Mouse (Mus musculus) G1E (cell line): Measurements from ENCODE around the gene Ccm2.

Source experiments
- CTCF ChIP-seq: IDR thresholded peaks from 2 replicates; pipeline ENCODE4 v1.5.1; 2012; ENCODE audit warnings: low read depth, low read length, inconsistent platforms, mixed read lengths
- POLR2AphosphoS5 ChIP-seq: IDR thresholded peaks from 2 replicates; pipeline ENCODE4 v1.6.1; 2012; ENCODE audit warnings: low read depth, low read length, inconsistent platforms; ENCODE audit not compliant: insufficient replicate concordance

DNA sequence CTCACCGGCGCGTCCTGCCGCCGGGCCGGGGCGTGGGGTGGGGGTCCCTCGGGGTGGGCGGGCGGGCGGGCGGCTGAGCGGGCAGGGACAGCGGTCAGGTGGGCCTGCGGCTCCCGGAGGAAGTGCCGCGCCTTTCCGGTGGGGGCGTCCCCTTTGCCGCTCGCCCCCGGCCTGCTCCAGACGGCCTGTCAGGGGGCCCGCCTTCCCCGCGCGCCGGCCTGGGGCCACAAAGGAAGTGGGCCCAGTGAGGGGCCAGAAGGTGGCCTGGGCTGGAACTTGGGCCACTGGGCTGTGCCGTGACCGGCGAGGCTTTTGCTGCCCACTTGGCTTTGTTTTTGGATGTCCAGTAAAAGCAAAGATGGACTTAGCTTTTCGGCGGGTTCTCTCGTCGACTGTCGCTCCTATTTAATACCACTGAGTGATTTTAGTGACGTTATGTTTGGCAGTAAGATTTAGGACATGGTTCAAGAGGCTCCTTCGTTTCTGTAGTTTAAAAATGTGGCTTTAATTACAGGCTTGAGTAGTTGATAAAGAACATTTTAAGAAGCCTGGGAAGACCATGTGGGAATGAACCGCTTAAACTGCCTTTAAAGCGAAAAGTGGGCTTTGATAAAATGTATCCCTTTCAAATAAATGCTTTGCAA is 472 bp downstream of the Ccm2 start:
- TF ChIP-seq POLR2AphosphoS5 (no peak), CTCF (no peak)
